Mouse (Mus musculus) heart, postnatal 36 days (tissue): Measurements from ENCODE around the gene Trim7. TPM values are rescaled to one million over a fixed set of nuclear protein-coding genes. Genes with fewer than 3 reads are reported as not detected.
A peak's percentile ranks its signal among the peaks of the same experiment; 100 is the strongest.

Experiments
- DNase-seq, 2 experiments: peaks; one replicate each; pipeline ENCODE4 v3.0.0; 2021 to 2022
- intact Hi-C: fragments of 180-260 bp; cut with DNase I; formaldehyde crosslinking; loops from one replicate; pipeline ENCODE4 v1.15.1; 2025
- total RNA-seq, 2 experiments: library from RNA; stranded (reverse); gene quantifications; 2 replicates each; pipeline ENCODE4 v1.2.3; 2021

The Trim7 gene
- total RNA-seq, 2 experiments from 2014 or later: 17.8 to 26.2 TPM

DNA sequence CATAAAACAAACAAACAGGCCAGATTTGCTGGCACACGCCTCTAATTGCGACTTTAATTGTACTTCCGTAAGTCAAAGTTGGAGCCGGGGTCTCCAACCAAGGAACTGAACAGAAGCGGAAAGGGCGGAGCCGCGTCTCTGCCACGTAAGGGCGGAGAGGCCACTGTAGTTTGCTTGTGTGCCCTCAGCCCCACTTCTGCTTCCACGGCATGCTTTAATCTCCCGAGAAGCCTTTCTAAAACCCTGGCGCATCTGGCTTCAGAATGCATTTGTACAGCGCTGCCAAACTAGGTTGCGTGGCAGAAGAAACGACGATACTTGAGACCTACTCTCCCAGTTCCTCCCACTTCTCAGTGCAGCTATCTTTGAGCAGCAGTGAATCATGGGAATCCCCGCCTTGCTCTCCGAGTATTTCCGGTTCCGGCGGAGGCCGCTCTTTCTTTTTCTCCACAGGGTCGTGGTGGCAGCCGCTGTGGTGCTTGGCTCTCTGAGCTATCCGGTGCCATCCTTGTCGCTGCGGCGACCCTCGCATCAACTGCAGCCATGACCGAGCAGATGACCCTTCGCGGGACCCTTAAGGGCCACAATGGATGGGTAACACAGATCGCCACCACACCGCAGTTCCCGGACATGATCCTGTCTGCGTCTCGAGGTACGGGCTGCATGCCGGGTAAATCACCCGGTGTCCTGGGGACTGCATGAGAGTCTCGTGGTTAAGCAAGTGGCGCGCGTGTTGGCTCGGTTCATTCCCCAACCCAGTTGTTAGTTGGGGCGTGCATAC, 25.8 kb upstream of the Trim7 start, which contains the start of gene Rack1:
TSS of gene Rack1 (plus strand) at position 412 of the 781 bp plus-strand sequence.
- intact Hi-C loops: loop anchor here (1.0 to 5.0 kb wide), 2 partner anchors 16 to 402 kb away; partner anchors contain the start of gene Zfp62
- peak; percentile 88 to 93 for DNase-seq

DNA sequence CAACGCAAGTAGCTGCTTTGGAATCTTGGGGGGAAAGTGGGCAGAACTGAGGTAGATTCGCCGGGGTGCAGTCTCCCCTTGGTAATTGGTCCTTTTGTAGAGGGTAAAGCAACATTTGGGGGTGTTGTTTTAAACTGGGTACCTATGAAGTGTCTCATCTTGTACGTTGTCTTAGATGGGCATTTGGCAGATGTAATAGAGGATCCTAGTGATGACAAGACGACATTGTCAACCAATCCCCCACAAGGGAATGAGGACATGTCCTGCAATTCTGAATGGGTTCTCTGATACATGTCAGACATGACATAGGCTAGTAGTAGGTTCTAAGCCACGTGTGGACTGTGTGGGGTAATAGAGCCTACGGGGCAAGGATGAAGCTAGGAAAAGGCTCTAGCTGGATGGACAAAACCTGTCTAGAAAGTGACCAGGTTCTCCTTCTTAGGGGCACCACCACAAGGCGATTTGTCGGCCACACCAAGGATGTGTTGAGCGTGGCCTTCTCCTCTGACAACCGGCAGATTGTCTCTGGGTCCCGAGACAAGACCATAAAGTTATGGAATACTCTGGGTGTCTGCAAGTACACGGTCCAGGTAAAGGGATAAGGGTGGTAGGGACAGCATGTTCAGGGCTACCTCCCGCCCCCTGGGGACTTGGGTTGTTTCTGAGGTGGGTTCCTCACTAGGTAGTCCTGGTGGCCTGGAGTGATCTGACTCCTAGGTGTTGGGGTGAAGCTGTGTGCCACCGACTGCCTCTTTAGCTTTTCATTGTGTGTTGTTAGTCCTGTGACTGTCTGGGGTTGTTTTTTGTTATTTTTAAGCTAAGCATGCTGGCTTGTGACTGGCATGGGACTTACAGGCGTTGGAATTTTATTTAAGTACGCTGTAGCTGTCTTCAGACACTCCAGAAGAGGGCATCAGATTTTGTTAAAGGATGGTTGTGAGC, 23.8 kb upstream of the Trim7 start:
- intact Hi-C loops: no loop called here
- DNase-seq: no peak

DNA sequence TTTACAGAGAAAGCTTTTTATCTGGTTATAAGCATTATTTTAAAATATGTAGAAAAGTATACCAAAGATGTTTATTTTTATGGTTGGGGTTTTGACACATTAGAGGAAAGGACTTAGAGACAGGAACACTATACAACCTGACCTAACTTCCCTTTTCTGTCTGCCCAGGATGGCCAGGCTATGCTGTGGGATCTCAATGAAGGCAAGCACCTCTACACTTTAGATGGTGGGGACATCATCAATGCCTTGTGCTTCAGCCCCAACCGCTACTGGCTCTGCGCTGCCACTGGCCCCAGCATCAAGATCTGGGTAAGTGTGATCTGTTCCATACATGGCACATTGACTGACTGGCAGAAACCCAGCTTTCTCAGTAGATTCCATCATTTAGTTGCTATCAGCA, 22.0 kb upstream of the Trim7 start:
- no peak for DNase-seq
- intact Hi-C loops: no loop called here

DNA sequence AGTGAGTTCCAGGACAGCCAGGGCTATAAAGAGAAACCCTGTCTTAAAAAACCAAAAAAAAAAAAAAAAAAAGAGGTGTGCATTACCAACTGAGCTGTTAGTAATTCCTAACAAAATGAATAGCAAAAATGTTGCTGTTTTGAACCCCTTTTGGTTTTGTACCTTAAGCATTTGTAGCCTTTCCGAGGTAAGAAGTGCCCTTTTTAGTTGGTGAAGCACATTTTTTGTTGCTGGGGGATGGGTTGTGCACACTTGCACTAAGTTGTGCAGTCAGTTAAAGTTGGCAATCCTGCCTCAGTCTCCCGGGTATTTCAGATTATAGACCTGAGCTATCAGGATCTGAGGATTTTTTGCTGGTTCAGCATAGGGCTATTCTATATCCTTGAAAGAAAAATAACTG, 21.0 kb upstream of the Trim7 start:
- intact Hi-C loops: no loop called here
- no peak for DNase-seq

DNA sequence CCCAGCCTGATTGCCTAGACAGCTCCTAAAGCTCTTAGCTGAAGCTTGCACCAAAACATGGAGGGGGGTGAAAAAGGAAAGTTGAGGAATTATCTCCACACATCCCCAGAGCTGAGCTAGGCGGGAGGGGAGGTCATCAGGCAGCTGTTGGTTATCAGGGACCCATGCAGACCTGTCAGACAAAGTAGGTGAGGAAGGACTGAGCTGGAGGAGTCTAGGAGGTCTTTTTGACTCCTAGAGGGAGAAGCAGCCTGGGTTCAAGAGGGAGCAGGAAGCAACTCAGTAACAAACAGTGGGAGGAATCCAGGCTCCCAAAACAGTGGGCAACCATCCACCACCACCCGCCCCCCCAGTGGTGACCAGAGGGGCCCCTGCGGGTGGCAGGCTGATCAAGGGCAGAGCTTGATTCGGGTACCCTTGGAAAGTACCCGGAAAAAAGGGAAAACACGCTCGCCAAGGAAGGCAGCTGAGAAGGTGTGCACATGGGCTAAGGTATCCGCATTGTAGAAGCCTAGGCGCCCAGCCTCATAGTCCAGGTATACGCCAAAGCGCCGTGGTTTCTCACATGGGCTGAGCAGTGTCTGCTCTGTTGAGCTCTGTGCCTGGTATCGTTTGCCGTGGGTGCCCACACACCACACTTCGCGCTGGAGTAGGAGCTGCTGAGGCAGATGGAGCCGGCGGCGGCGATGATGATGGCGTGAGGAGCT, 18.9 kb upstream of the Trim7 start:
- no peak for DNase-seq
- intact Hi-C loops: no loop called here

DNA sequence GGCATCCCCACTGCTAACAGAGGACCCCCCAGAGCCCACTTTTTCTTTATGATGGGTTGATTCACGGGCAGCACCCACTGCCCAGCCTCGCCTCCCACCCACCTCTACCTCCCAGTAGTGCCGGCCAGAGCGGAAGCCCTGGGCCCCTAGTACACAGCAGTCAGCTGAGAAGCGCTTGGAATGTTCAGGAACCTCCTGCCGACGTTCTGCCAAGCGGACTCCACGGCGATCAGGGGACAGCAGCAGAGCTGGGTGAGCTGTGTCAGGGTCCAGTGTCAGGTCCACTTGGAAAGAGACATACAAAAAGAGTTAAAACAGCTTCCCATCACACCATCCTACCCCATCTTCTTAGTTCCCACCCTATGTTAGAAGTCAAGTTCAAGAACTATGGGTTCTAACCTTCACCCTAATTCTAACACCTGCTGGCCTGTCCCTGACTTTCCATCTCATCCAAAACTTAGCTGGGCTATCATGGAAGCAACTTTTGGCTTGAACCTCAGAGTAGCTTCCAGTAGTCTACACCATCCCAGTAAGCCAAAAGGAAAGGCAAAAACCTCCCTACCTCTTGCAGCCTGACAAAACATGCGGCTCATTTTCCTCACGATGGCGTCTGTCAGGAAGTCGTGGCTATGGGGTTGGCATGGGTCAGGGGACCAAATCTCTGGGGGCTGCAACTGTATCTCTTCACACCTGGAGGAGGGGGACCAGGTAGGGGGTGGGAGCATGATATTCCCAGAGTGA, 18.2 kb upstream of the Trim7 start:
- no peak for DNase-seq
- intact Hi-C loops: no loop called here

DNA sequence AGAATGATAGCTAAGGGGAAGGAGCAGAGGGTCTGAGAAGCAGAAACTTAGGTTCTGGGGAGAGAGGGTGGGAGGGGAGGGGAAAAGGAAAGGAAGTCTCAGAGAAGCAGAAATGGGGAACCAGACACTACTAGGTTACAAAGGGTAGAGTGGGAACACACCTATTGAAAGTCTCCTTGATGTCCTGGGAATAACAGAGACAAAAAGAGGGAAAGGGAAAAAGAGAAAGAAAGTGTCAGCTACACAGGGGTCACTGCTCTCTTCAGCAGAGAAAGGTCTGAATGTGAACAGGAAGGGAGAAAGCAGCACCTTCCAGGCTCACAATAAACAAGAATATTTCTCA, 17.7 kb upstream of the Trim7 start:
- no peak for DNase-seq
- intact Hi-C loops: no loop called here

DNA sequence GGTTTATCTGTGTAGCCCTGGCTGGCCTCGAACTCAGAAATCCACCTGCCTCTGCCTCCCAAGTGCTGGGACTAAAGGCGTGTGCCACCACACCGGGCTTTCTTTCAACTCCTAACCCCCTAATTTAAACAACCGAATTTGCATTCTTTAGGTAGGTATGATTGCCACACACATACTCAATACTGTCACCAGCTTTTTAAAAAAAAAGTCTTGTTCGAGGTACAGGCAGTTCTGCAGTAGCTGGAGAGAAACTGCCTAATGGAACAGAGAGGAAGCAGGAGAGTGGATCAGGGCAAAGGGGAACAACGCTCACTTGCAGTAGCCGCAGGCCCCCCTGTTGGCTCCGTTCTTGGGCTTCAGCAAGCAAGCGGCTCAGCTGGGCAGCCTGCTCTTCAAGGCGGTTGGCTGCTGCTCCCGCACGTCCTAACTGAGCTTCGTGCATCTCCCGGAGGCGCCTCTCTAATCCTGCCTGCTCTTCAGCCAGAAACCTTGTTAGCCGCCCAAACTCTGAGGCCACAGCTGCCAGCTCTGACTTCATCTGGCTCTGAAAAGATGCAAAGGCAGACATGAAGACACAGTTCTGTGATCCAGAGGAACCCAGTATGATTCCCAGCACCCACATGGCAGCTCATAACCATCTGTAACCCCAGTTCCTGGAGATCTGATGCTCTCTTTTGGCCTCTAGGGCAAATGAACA, 17.1 kb upstream of the Trim7 start:
- peak; percentile 34 to 50 for DNase-seq
- intact Hi-C loops: no loop called here

DNA sequence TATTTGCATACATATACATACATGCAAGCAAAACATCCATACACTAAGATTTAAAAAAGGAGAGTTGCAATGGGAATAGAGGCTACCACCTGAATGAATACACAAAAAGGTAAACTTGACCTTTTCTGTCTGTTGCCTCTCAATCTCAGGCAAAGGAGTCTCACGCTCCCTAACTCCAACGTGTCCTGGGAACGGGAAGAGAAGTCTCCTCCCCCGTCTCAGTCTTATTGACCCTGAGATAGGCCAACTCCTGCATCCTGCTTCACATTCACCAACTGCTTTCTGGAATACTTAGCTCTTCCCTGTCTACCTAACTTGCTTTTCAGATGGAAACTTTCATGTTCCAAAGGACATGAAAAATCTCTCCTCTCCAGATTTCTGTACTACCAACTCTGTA, 16.5 kb upstream of the Trim7 start:
- intact Hi-C loops: no loop called here
- DNase-seq: no peak

DNA sequence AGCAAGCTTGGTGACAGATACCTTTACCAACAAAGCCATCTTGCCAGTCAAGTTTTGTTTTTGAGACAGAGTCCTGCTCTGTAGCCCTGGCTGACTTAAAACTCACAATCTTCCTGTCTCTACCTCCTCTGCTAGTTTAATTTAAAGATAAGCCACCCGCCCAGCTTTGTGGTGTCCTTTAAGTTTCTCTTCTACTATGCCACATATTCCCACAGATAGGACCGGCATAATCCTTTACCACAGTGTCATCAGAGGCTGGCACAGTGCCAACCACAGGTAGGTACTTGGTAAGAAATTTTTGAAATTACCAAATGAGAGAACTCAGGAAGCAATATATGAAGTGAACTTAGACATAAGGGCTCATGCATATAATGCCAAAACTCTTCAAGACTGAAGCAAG, 15.8 kb upstream of the Trim7 start:
- no peak for DNase-seq
- intact Hi-C loops: loop anchor here (5.0 kb wide), 1 partner anchor 437 kb away; no protein-coding TSS in a partner anchor

DNA sequence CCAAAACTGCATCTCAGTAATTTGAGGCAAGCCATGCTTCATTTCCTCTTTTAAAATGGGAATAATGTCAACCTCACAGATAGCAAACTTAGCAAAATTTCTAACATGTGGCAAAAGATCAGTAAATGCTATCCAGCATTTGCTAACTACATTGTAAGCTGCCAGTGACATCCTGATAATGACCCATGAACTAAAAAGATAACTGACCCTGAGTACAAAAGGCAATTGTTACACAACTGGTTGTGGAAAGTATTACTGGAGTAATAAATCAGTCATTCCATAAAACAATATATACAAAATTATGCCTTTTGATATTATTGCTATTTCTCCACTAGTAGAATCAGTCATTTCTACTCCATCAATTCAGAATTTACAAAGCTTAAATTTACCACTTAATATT, 12.2 kb upstream of the Trim7 start:
- intact Hi-C loops: loop anchor here (5.0 kb wide), 1 partner anchor 434 kb away; no protein-coding TSS in a partner anchor
- no peak for DNase-seq

DNA sequence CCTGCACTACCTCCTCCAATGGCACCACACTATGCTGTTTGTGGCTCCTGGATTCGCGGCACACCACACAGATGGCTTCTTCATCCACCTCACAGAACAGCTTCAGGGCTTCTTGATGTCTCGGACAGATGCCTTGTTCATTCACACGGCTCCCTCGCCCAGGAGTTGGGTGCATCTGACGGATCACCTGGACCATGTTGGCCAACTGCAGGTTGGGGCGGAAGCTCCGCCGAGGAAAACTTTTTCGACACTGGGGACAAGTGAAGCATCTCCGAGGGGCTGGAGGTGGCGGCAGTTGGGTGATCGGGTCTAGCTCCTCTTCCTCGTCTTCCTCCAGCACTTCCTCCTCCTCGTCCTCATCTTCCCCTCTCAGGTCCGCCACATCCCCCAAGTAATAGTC, 10.1 kb upstream of the Trim7 start:
- DNase-seq: no peak
- intact Hi-C loops: loop anchor here (1.0 kb wide), 1 partner anchor 16 kb away; the partner anchor contains the start of gene Rack1

DNA sequence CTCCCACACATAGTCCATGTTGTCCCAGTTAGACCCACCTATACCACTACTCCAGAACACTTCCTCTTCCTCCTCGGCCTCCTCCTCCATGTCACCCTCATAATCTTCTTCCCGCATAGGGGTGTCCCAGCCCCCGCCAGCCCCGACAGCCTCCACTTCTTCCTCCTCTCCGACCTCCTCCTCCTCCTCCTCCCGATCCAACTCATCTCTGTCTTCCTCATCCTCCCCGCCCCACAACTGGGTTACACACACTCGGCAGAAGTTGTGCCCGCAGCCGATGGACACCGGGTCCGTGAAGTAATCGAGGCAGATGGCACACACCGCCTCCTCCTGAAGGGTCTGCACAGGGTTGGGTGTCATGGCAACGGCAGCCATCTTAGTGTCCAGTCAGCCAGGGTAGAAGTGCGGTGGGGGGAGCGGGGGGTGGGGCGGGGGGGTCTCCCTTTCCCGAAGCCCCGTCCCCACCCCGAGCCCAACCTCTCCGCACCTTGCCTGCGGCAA, 9.6 kb upstream of the Trim7 start:
- DNase-seq: peak; percentile 38 to 44
- intact Hi-C loops: loop anchor here (1.0 kb wide), 1 partner anchor 16 kb away; the partner anchor contains the start of gene Rack1

DNA sequence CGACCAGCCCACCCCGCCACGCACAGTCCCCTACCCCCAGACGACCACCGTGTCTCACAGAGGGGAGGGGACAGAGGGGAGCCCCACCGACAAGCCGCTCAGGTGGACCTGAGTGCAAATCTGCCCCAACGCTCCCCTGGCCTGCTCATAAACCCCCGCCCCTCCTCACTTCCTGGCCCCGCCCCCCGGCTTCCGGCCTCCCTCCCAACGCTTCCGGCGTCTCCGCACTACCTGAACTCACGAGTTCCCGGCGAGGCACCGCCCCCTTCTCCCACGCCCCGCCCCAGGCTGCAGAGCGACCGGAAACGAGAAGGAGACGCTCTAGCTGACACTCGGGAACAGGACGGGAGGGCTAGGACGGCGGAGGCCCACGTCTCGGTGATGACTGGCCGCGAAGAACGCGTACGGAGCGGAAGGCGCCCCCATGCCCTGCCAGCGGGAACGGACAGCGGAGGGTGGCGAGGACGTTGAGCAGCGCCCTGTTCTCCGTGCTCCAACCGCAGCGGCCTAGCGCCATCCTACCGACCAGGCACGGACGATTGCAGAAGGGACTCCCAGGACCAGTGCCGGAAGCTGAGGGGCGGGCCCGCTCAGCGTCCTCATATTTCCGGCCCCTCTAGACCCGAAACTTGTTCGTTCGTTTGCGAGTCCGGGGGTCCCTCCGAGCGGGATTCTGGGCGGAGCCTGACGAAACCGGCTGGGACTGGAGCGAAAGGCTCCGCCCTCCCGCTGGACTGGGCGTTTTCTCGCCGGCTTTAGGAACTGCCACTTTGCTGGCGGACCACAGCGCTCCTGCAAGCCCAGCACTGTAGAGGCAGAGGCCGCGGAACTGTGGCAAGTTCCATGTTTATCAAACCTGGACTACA, 8.9 kb upstream of the Trim7 start, which contains the start of gene Trim41:
TSS of gene Trim41 (minus strand) at position 554 of the 866 bp plus-strand sequence.
- intact Hi-C loops: loop anchor here (1.0 kb wide), 1 partner anchor 17 kb away; the partner anchor contains the start of gene Rack1

DNA sequence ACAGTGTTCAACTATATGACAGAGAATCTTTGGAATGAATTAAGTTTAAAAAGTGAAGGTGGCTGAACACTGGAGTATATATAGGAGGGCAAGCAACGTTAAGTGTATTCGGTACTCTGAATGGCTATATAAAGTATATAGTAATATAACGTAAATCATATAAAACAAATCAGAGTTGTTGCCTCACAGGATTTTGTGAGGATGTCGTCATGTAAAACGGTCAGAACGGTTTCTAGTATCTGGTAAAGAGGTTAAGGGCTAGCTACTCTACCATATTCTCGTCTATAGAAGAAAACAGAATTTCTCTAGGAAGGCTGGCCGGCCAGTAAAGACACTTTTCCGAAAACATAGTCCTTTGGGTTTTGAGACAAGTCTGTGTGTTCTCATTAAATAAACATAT, 8.1 kb upstream of the Trim7 start:
- no peak for DNase-seq
- intact Hi-C loops: loop anchor here (1.0 to 2.0 kb wide), 2 partner anchors 17 to 39 kb away; no protein-coding TSS in a partner anchor

More for the DNA sequence above, 8.9 kb upstream of the Trim7 start, which contains the start of gene Trim41:
- DNase-seq: peak; percentile 99

DNA sequence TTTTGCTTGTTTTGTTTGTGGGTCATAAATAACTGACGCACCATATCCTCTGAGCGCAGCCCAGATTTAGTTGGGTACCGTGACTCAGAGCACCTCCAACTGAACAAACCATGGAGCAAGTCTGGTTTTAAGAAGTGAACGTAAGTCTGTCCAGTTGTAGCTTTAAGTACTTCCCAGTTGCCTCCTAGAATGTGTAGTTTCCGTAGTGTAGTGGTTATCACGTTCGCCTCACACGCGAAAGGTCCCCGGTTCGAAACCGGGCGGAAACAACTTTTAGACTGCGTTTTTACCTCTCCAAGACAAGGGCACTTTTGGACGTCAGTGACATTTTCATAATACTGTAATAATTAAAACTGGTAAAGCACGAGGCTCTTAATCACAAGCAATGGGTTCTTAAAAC, 7.6 kb upstream of the Trim7 start:
- peak; percentile 87 to 90 for DNase-seq
- intact Hi-C loops: loop anchor here (1.0 to 2.0 kb wide), 2 partner anchors 16 to 38 kb away; no protein-coding TSS in a partner anchor

DNA sequence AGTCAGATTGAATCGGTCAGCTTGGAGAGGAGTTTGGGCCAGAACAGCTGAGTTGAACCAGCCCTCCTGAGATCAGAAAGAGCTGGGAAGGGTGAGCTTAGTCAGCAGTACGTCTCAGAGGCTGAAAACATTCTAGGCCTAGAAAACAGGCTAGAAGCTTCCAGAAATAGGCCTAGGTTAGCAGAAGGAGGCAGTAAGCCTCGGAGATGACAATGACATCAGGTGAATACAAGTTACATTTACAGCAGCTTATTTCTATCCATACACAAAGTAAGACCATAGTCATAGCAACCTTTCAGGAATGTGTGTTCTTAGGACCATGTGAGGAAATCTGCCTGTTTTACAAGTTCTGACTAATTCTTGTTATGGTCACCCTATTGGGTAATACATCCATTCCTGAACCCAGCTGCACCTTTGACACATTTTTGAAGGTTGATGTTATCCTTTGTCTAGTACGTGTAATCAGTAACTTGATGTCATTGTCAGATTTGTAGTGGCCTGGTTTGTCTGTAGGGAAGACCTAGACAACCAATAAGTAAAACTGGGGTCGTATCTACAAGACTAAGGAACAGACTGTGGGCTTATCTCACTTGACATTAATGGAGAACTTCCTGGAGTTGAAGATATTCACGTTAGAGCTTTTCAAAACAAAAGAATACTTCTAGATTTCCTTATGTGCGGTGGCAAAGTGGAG, 6.2 kb upstream of the Trim7 start:
- intact Hi-C loops: loop anchor here (2.0 kb wide), 2 partner anchors 15 to 31 kb away; no protein-coding TSS in a partner anchor
- DNase-seq: no peak
